Mouse (Mus musculus) stomach, embryonic 16.5 days (tissue): ENCODE data around the gene Hist1h2ai. TPM values are rescaled to one million over a fixed set of nuclear protein-coding genes. Genes with fewer than 3 reads are reported as not detected.
"Not testable (repeated sequence)": the region's sequence is repeated elsewhere in the genome, so short reads cannot be mapped to it uniquely, and the experiment has no call there.

Experiments used
- ATAC-seq: fragments of 200-750 bp; cut with Nextera tagmentation; 2 replicates; pipeline ENCODE4 v1.8.0; 2017; ENCODE audit warnings: moderate number of reproducible peaks, moderate TSS enrichment; ENCODE audit not compliant: insufficient read depth, low FRiP score
- H3K27ac ChIP-seq: fragments of 300-500 bp; sonication (generic); 2 replicates; pipeline ENCODE4 v1.5.1; 2014; ENCODE audit warnings: low read length
- H3K27me3 ChIP-seq: fragments of 300-500 bp; sonication (generic); 2 replicates; pipeline ENCODE4 v1.6.1; 2014; ENCODE audit warnings: low read length, control low read depth, mixed read lengths; ENCODE audit not compliant: control insufficient read depth, insufficient read depth
- H3K36me3 ChIP-seq: fragments of 300-500 bp; sonication (generic); 2 replicates; pipeline ENCODE4 v1.6.1; 2014; ENCODE audit warnings: low read length; ENCODE audit not compliant: control insufficient read depth, insufficient read depth
- H3K4me1 ChIP-seq: fragments of 300-500 bp; sonication (generic); 2 replicates; pipeline ENCODE4 v1.6.1; 2014; ENCODE audit warnings: low read length, control low read depth, mixed read lengths; ENCODE audit not compliant: control insufficient read depth, insufficient read depth
- H3K4me2 ChIP-seq: fragments of 300-500 bp; sonication (generic); 2 replicates; pipeline ENCODE4 v1.6.1; 2014; ENCODE audit warnings: low read depth, low read length, mixed read lengths
- H3K4me3 ChIP-seq: fragments of 300-500 bp; sonication (generic); replicated peaks from 2 replicates; pipeline ENCODE4 v1.5.1; 2014; ENCODE audit warnings: mild to moderate bottlenecking, low read length
- H3K9ac ChIP-seq: fragments of 300-500 bp; sonication (generic); 2 replicates; pipeline ENCODE4 v1.6.1; 2014; ENCODE audit warnings: low read length
- H3K9me3 ChIP-seq: fragments of 300-500 bp; sonication (generic); replicated peaks from 2 replicates; pipeline ENCODE4 v1.6.1; 2016; ENCODE audit warnings: low read length, control low read depth; ENCODE audit not compliant: control insufficient read depth
- WGBS: fragments of 180-500 bp; shearing (Covaris S2); extraction: QIAGEN DNeasy Blood & Tissue Kit; methylation state at CpG from one replicate; pipeline ENCODE4 v1.1.7; 2014; 5-methylcytosine and 5-hydroxymethylcytosine counted together
- polyA plus RNA-seq: library from polyadenylated mRNA; unstranded; fragments of >200 nt; fragmentation: Nextera tagmentation; extraction: Ambion mirVana; gene quantifications from 2 replicates; pipeline ENCODE4 v1.2.1, GENCODE M21; 2015

Hist1h2ai gene
- polyA plus RNA-seq, result 7.3 and 11.8 TPM in 2 replicates

DNA sequence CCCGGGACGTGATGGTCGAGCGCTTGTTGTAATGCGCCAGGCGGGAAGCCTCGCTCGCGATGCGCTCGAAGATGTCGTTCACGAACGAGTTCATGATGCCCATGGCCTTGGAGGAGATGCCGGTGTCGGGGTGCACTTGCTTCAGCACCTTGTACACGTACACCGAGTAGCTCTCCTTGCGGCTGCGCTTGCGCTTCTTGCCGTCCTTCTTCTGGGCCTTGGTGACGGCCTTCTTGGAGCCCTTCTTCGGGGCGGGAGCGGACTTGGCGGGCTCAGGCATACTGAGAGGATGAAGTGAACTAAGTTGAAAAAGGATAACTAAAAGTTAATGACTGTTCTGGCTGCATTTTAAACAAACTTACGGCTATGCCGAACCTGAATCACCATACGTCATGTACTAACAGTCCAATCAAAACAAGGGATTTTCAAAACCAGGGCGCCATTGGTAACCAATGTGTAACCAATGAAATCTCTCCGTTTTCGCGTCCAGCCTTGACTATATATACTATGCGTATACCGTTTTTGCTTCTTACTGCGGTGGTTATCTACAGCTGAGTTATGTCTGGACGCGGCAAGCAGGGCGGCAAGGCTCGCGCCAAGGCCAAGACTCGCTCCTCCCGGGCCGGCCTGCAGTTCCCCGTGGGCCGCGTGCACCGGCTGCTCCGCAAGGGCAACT, at the start of gene Hist1h2ai, which contains the start of gene Hist1h2bl:
Hist1h2ai (plus strand) TSS at position 559 of the 676 bp plus-strand sequence.
Hist1h2bl (minus strand) TSS at position 280 of the 676 bp plus-strand sequence.
- Histone ChIP-seq H3K4me2 (peak within 1 kb of the TSS; percentile 83), H3K9ac (peak within 1 kb of the TSS; percentile 79), H3K27ac (peak within 1 kb of the TSS; percentile 97), H3K4me3 (peak within 1 kb of the TSS; percentile 57), H3K4me1 (peaks cover 20% of the 10 kb centered on the region)
- WGBS, result under 1% methylated on average over 28 of the region's 50 CpGs
- peak; percentile 95 for ATAC-seq
- not testable (repeated sequence) for H3K9me3 ChIP-seq, H3K36me3 ChIP-seq, H3K27me3 ChIP-seq

- no peak for ATAC-seq
- no peak within 1 kb of the TSS for H3K9ac ChIP-seq
- H3K27ac ChIP-seq, result no peak within 1 kb of the TSS
- no peak within 1 kb of the TSS for H3K4me2 ChIP-seq
- H3K4me1 ChIP-seq, result no peaks in the 10 kb centered on the region
- no peaks in the 10 kb centered on the region for H3K36me3 ChIP-seq
- H3K9me3 ChIP-seq, result no peaks in the 10 kb centered on the region
- H3K27me3 ChIP-seq, result no peaks in the 10 kb centered on the region
- no peak within 1 kb of the TSS for H3K4me3 ChIP-seq
- 84% methylated on average over 2 of the region's 2 CpGs for WGBS
Observed at GRCm38 (mm10) chr13:21677305-21677704, 38.9 kb upstream of the Hist1h2ai start, which contains the start of gene Olfr1360. Gene Olfr1360 (minus strand): TSS chr13:21677405.

DNA sequence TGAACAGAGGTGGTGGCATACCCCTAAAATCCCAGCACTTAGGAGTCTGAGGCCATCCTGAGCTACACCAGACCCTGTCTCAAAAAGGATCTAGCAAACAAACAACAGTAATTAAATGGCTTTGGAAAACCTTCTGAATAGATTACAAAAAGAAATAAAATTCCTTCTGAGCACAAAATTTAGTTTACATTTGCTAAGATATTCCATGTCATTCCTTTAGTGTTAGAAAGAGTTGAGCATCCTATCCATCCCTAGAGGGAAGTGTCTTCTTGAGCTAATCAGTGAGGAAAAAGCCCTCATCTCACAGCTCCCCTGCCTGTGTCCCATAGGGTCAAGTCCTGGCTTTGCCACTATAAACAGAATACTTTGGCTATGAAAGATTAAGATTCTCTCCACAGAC, 18.4 kb upstream of the Hist1h2ai start, which contains the start of gene Olfr1359:
Olfr1359 (plus strand) TSS at position 301 of the 400 bp plus-strand sequence.
- ATAC-seq, result no peak
- H3K9ac ChIP-seq, result no peak within 1 kb of the TSS
- no peak within 1 kb of the TSS for H3K4me2 ChIP-seq
- H3K27me3 ChIP-seq, result no peaks in the 10 kb centered on the region
- H3K9me3 ChIP-seq, result no peaks in the 10 kb centered on the region
- H3K36me3 ChIP-seq, result no peaks in the 10 kb centered on the region
- H3K4me3 ChIP-seq, result no peak within 1 kb of the TSS
- no peaks in the 10 kb centered on the region for H3K4me1 ChIP-seq
- no peak within 1 kb of the TSS for H3K27ac ChIP-seq

DNA sequence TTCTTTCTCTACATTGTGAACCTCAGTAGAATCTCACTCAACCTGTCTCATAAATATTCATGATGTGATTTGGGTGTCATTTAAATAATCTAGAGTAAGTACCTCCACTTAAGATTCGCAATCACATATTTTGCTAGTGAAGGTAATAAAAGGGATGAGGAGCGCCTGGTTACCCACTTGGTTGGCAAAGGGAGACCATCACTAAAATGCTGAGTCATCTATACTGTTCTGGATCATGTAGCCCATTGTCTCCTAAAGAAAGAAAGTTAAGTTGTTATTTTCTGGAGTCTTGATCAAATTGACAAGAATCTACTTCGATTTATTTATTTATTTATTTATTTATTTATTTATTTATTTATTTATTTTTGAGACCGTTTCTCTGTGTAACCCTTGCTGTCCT, 9.6 kb upstream of the Hist1h2ai start:
- H3K27me3 ChIP-seq, result no peaks in the 10 kb centered on the region
- no peak overlapping the region for H3K9ac ChIP-seq
- no peak overlapping the region for H3K4me2 ChIP-seq
- no peaks in the 10 kb centered on the region for H3K9me3 ChIP-seq
- no peaks in the 10 kb centered on the region for H3K36me3 ChIP-seq
- no peaks in the 10 kb centered on the region for H3K4me1 ChIP-seq
- ATAC-seq, result no peak
- no peak overlapping the region for H3K4me3 ChIP-seq
- H3K27ac ChIP-seq, result no peak overlapping the region
- WGBS, result 75% methylated on average over 4 of the region's 4 CpGs

- Histone ChIP-seq H3K4me3 (peak overlapping the region; percentile 74), H3K9me3 (no peaks in the 10 kb centered on the region), H3K36me3 (no peaks in the 10 kb centered on the region), H3K9ac (peak overlapping the region; percentile 71), H3K27me3 (no peaks in the 10 kb centered on the region), H3K4me2 (peak overlapping the region; percentile 63), H3K27ac (peak overlapping the region; percentile 78), H3K4me1 (peaks cover 4% of the 10 kb centered on the region)
- WGBS, result under 1% methylated on average over 32 of the region's 32 CpGs
- ATAC-seq, result peak; percentile 81
Observed at GRCm38 (mm10) chr13:21710031-21710711, 6.1 kb upstream of the Hist1h2ai start.

GRCm38 (mm10) chr13:21710821-21711525, 5.2 kb upstream of the Hist1h2ai start:
- Histone ChIP-seq H3K9ac (peak overlapping the region; percentile 62), H3K27ac (no peak overlapping the region), H3K4me1 (peaks cover 9% of the 10 kb centered on the region), H3K36me3 (no peaks in the 10 kb centered on the region), H3K27me3 (no peaks in the 10 kb centered on the region), H3K9me3 (no peaks in the 10 kb centered on the region), H3K4me2 (peak overlapping the region; percentile 63), H3K4me3 (peak overlapping the region; percentile 60)
- WGBS, result 2% methylated on average over 22 of the region's 22 CpGs
- ATAC-seq, result peak; percentile 79

- Histone ChIP-seq H3K4me2 (peak overlapping the region; percentile 63), H3K9me3 (no peaks in the 10 kb centered on the region), H3K4me1 (peaks cover 10% of the 10 kb centered on the region), H3K9ac (peak overlapping the region; percentile 23; the same call in 1 of the 2 replicates), H3K36me3 (no peaks in the 10 kb centered on the region), H3K4me3 (peak overlapping the region; percentile 60; the same call in 1 of the 2 replicates), H3K27ac (no peak overlapping the region), H3K27me3 (no peaks in the 10 kb centered on the region)
- 26% methylated on average over 4 of the region's 4 CpGs for WGBS
- ATAC-seq, result no peak
Observed at GRCm38 (mm10) chr13:21711698-21712097, 4.5 kb upstream of the Hist1h2ai start.

- Histone ChIP-seq H3K27me3 (no peaks in the 10 kb centered on the region), H3K9me3 (no peaks in the 10 kb centered on the region), H3K36me3 (no peaks in the 10 kb centered on the region), H3K4me3 (peak overlapping the region; percentile 57), H3K27ac (peak overlapping the region; percentile 84), H3K4me1 (peaks cover 16% of the 10 kb centered on the region), H3K9ac (peak overlapping the region; percentile 73), H3K4me2 (peak overlapping the region; percentile 70)
- no peak for ATAC-seq
- 1% methylated on average over 7 of the region's 7 CpGs for WGBS
Observed at GRCm38 (mm10) chr13:21714725-21715124, 1.5 kb upstream of the Hist1h2ai start.
